Mouse (Mus musculus) megakaryocyte-erythroid progenitor cell, adult 5 weeks (primary cell): ENCODE results near the gene Dctpp1. TPM values are rescaled to one million over a fixed set of nuclear protein-coding genes. Genes with fewer than 3 reads are reported as not detected.

Source experiments
- polyA plus RNA-seq: library from polyadenylated mRNA; stranded (reverse); fragments of >175 nt; gene quantifications from 2 replicates; pipeline ENCODE4 v1.2.3, GENCODE M21; 2012

The Dctpp1 gene
- 154 and 169 TPM in 2 replicates for polyA plus RNA-seq

GRCm38 (mm10) chr7:127260309-127261111, at the start of gene Dctpp1:
Dctpp1 (minus strand) TSS chr7:127260709.

DNA sequence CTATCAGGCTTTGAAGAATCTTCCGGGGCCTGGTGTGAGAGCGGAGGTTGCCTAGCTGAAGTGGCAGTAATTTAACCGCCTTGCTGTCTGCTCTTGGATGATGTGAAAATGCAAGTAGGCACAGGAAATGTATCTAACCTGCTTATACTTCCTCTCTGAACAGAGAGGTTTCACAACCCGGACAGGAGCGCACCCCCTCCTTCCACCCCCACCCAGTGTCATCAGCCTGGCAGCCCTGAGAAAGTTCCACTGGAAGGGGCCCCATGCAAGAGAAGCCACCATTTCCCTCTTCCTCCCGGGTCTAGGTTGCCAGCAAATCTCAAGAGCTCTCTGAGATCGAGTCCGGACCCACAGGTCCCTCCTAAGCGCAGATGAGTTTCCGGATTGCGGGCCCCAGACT, 35.6 kb upstream of the Dctpp1 start, which contains the start of gene Itgal:
Gene Itgal, plus strand, starts transcription at position 163 of the 400 bp plus-strand sequence.

DNA sequence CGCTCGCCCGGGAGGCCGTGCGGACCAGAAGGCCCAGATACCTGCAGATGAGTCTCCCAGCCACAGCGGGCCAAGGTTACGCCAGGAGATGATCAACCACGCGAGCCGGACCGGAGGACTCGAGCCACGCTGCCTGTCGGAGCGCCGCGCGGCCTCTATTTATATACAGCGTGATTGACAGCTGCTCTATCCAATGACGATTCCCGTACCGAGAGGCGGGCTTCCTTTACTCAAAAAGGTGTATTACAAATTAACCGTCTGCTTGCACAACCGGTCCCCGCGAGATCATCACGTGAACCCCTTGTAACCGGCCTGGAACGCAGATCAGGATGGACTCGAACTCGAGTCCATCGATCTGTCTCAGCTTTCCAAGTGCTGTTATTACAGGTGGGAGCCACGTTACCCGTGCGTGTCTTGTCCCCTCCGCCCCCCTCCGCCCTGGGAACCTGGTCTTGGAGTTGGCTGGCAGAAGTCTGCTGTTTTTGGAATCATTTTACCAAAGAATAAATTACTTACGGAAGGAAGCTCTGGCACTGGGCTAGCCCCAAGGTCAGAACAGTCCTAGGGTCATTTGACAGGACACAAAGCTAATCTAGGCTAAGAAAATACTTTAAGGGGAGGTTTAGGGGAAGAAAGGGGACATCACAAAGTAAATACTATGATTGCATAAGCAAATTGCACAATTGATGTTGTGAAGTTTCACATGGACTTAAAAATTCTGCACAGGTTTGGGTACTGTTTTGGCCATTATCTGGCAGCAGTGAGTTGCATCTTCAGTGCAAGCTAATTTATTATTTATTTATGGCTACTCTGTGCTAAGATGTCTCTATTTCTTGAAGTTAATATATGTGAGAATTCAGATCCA, 13.6 kb upstream of the Dctpp1 start, which contains the start of gene Sephs2:
Gene Sephs2, minus strand, starts transcription at position 131 of the 865 bp plus-strand sequence.

DNA sequence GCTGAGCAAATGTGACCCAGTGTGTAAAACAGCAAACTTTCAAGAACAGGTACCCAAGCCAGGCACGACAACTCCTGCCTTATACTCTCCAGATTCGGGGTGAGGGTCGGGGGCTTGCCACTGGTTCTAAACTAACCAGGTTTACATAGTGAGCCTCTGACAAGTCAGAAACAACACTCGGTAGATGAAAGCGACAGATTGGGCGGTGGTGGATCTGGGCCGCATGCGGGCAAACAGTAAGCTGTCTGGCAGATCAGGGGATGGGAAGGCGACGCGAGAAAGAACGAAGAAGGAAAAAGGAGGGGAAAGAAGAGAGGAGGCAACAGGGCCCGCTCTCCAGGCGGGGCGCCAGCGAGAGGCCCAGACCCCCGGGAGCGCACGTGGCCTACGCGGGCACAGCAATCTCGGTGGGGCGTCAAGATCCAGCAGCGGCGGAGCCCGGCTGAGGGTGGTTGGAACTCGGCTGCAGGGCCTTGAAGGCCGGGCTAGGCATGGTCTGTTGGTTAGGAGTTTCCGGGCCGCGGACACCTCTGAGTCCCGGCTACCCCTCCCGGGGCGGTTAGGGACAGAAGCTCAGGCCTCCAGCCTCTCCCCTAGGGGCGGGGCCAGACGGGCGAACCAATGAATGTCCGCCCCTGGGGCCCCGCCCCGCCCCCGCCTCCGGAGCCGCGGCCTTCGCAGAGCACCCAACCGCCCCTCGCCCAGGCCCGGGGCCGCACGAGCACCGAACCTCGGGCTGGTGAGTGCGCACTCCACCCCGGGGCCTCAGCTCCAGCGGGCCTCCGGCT, 16.4 kb downstream of the Dctpp1 start, which contains the start of gene Zfp771:
Gene Zfp771, plus strand, starts transcription at position 405 of the 788 bp plus-strand sequence.

DNA sequence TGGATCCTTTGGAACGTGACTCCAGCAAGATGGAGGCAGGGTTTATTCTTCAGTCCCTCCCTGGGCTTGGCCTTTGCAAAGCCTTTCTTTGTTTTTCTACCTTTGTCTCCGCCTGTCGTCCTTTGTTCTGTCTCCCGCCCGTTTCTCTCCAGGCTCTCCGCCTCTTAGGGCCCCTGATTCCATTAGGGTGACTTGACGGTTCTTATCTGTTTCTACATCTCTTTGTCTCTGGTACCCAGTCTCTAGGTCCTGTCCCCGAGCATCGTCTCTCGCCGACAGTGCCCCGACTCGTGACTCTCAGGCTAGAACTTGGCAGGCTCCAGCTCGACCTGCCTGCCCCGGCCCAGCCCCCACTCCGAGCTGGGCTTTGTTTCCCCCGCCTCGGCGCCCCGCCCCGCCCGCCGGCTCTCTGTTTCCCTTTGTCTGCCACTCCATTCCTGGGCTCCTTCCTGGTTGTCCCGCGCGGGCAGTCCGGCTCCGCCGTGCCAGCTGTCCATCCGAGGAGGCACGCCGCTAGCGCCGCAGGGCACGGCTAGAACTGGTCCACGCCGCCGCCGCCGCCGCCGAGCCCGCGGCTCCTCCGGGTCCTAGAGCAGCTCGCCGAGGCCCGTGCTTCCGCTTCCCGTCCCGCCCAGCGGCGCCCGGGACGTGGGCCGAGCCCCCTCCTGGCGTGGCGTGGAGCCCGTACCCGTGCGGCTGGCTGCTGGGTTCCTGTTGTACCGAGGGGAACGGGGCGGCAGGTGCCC, 27.7 kb downstream of the Dctpp1 start, which contains the start of the genes Zfp553 and Sept1:
Gene Zfp553, plus strand, starts transcription at position 440 of the 746 bp plus-strand sequence.
Gene Sept1, minus strand, starts transcription at position 509 of the 746 bp plus-strand sequence.

DNA sequence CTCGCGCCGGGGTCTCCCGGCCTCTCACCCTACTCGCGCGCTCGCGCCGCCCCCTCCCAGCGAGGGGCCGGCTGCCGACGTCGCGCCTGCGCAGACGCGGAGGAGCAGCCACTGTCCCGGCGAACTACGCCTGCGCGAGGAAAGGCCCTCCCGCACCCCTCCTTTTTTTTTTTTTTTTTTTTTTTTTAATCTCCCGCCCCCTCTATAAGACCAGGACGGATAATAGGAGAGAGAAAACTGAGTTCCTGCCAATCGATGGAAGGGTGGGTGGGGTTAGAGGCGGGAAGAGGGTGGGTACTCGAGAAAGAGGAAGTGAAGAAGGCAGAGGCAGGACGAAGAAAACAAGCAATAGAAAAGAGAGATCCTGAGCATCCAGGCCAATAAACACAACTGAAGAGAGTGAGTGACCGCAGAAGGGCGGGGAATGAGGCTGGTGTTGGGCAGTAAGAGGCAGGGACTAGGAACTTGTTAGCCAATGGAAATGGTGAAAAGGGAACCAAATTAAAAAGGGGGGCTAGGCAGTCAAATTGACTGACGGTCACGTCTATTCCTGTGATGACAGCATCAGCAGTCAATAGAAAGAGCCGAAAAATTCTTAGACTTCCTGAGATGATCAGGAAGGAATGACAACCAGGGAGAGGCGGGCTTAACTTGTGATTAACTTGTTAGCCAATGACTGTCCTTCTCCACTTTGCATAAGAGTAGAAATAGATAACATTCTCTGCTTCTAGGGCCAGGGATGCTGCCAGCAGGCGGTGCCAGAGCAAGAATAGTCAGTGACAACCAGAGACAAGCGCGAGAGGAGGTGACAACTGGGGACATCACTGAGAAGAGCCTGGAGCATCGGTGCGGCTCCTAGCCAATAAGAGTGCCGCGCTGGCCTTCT, 51.7 kb downstream of the Dctpp1 start, which contains the start of gene Mylpf:
Gene Mylpf, plus strand, starts transcription at position 338 of the 886 bp plus-strand sequence.

DNA sequence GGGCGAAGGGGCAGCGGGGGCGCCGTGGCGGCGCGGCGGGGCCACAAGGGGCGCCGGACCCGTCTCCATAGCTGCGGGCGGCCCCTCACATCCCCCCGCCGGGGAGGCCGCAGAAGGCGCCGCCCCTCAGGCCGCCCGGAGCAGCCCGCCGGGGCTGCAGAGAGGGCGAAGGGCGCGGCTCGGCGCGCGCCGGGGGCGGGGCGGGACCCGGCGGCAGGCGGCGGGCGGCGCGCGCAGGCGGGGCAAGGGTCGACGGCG, 52.3 kb downstream of the Dctpp1 start, which contains the start of gene Tbc1d10b:
Gene Tbc1d10b, minus strand, starts transcription at position 174 of the 258 bp plus-strand sequence.

Other genes with a start within 250 kb of the Dctpp1 start
- 25.1 and 28.0 TPM in 2 replicates for gene Mvp, start 246.1 kb downstream of the Dctpp1 start, polyA plus RNA-seq
- 9.4 TPM in 1 of 2 replicates, not detected in the other for gene Pagr1b, start 244.2 kb downstream of the Dctpp1 start, polyA plus RNA-seq
- 67.0 and 68.3 TPM in 2 replicates for gene Pagr1a, start 243.4 kb downstream of the Dctpp1 start, polyA plus RNA-seq
- 146 and 149 TPM in 2 replicates for gene Gm42742, start 239.6 kb downstream of the Dctpp1 start, polyA plus RNA-seq
- 0.61 and 0.66 TPM in 2 replicates for gene Prrt2, start 239.5 kb downstream of the Dctpp1 start, polyA plus RNA-seq
- 845 and 941 TPM in 2 replicates for gene Maz, start 233.7 kb downstream of the Dctpp1 start, polyA plus RNA-seq
- 29.9 and 30.8 TPM in 2 replicates for gene Kif22, start 218.2 kb downstream of the Dctpp1 start, polyA plus RNA-seq
- 0.86 and 0.89 TPM in 2 replicates for gene Zg16, start 173.4 kb downstream of the Dctpp1 start, polyA plus RNA-seq
- 106 and 120 TPM in 2 replicates for gene AI467606, start 169.3 kb downstream of the Dctpp1 start, polyA plus RNA-seq
- 1.9 and 3.5 TPM in 2 replicates for gene Qprt, start 138.5 kb downstream of the Dctpp1 start, polyA plus RNA-seq
- gene Spn, start 122.9 kb downstream of the Dctpp1 start, polyA plus RNA-seq = 137 and 157 TPM in 2 replicates
- gene Cd2bp2, start 64.7 kb downstream of the Dctpp1 start, polyA plus RNA-seq = 56.3 and 72.8 TPM in 2 replicates
- gene Tbc1d10b, start 52.2 kb downstream of the Dctpp1 start, polyA plus RNA-seq = 65.6 and 68.1 TPM in 2 replicates
- 1.6 and 3.1 TPM in 2 replicates for gene Mylpf, start 51.8 kb downstream of the Dctpp1 start, polyA plus RNA-seq
- 21.1 and 24.7 TPM in 2 replicates for gene Zfp553, start 27.6 kb downstream of the Dctpp1 start, polyA plus RNA-seq
- 148 and 225 TPM in 2 replicates for gene Sept1, start 27.6 kb downstream of the Dctpp1 start, polyA plus RNA-seq
- gene Zfp771, start 16.4 kb downstream of the Dctpp1 start, polyA plus RNA-seq = 82.3 and 89.5 TPM in 2 replicates
- gene Sephs2, start 13.3 kb upstream of the Dctpp1 start, polyA plus RNA-seq = 27.0 and 35.1 TPM in 2 replicates
- gene Itgal, start 35.6 kb upstream of the Dctpp1 start, polyA plus RNA-seq = 25.1 and 29.6 TPM in 2 replicates
- 29.2 and 33.9 TPM in 2 replicates for gene Zfp768, start 84.9 kb upstream of the Dctpp1 start, polyA plus RNA-seq
- 5.6 and 7.2 TPM in 2 replicates for gene Zfp747, start 115.3 kb upstream of the Dctpp1 start, polyA plus RNA-seq
- 0.43 and 0.74 TPM in 2 replicates for gene 9130019O22Rik, start 126.5 kb upstream of the Dctpp1 start, polyA plus RNA-seq
- gene E430018J23Rik, start 132.9 kb upstream of the Dctpp1 start, polyA plus RNA-seq = 8.6 and 11.3 TPM in 2 replicates
- 1.5 and 1.8 TPM in 2 replicates for gene Zfp764, start 146.1 kb upstream of the Dctpp1 start, polyA plus RNA-seq
- 11.3 and 11.9 TPM in 2 replicates for gene Zfp688, start 161.4 kb upstream of the Dctpp1 start, polyA plus RNA-seq
- gene Zfp689, start 188.4 kb upstream of the Dctpp1 start, polyA plus RNA-seq = 11.6 and 13.2 TPM in 2 replicates
- 92.8 and 98.3 TPM in 2 replicates for gene Prr14, start 198.9 kb upstream of the Dctpp1 start, polyA plus RNA-seq
- gene Fbrs, start 218.5 kb upstream of the Dctpp1 start, polyA plus RNA-seq = 625 and 719 TPM in 2 replicates